Mouse (Mus musculus): ENCODE data around the gene Ppm1d.

DNA sequence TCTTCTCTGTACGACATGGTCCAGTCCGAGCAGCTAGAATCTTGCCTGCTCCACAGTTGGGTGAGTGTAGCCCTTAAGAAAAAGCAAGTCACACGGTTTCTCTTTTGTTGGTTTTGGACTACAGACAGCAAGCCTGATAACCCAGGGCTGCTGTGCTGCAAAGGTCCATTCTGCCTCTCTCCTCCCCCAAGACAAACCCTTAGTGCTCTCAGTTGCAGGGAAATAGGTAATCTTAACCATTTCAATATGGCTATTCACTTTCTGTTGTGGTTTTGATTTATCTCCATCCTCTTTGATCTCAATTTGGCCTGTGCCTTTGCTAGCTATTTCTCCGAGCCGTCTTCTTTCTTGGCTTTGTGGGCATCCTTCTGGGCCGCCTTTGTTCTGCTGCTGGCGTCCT, 84.3 kb downstream of the Ppm1d start:
- TF ChIP-seq CTCF (IDR thresholded peaks at IDR 0.05; ENCODE audit: extremely low read depth, insufficient read length, insufficient replicate concordance, low read depth, low read length) (no peak), POLR2A (IDR thresholded peaks at IDR 0.05; ENCODE audit: low read depth, low read length) (no peak)

Measured in small intestine, adult 2 months (tissue).